Mouse (Mus musculus) kidney, adult 2 months (tissue): ENCODE measurements around the gene Rab3a.
A peak's percentile ranks its signal among the peaks of the same experiment; 100 is the strongest.

Experiments used
- CTCF ChIP-seq: fragments of 200-500 bp; conservative IDR thresholded peaks from 2 replicates; pipeline ENCODE4 v1.5.1; 2011; ENCODE audit warnings: low read depth, mild to moderate bottlenecking, control low read depth, low read length, moderate library complexity, mixed read lengths; ENCODE audit not compliant: insufficient read depth, insufficient read length
- POLR2A ChIP-seq: fragments of 200-500 bp; IDR thresholded peaks from one replicate; pipeline ENCODE4 v1.6.1; 2011; ENCODE audit warnings: low read depth, low read length, control low read depth

GRCm38 (mm10) chr8:70757523-70758307 lies 3.2 kb downstream of the Rab3a start:
- TF ChIP-seq POLR2A (no peak), CTCF (peak; percentile 69)
